Mouse (Mus musculus) R1 (cell line): ENCODE measurements around the gene Reck.

ENCODE experiments used
- DNase-seq: peaks from one replicate; pipeline ENCODE4 v3.0.0-alpha.2; 2018; ENCODE audit warnings: low read depth, low spot score

Reck gene

DNA sequence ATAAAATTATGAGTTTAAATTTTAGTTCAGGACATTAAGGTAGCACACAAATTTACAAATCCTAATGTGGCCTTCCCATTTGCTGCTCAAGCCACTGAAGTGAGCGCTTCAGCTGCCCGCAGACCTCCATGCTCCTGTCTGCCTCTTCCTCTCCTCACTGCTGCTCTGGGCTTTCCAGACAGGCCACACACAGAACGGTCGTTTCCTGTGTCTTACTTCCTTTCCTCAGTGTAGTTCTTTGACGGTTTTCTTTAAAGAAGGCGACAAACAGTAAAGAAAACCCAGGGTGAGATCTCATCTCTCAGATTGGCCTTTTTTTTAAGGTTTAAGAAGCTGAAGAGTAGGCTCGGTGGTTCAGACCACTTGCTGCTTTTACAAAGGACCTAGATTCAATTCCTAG is 28.4 kb downstream of the Reck start:
- no peak for DNase-seq

DNA sequence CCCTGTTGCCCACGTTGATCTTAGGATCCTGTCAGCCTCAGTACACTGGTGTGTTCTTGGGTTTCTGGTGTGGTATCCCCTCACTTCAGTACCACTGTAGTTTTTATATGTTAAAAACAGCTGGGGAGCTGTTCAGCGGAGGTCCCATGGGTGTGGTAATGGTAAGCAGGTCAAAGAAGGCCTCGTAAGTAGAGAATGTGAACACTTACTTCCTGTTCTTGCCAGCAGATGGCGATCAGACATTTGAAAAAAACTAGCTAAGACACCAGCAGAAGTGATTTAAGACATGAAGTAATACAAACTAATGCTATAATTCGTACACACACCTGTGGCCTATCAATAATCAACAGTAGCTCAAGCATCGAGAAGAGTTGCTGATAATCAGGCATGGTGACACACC is 31.1 kb downstream of the Reck start:
- peak; percentile 69 for DNase-seq

DNA sequence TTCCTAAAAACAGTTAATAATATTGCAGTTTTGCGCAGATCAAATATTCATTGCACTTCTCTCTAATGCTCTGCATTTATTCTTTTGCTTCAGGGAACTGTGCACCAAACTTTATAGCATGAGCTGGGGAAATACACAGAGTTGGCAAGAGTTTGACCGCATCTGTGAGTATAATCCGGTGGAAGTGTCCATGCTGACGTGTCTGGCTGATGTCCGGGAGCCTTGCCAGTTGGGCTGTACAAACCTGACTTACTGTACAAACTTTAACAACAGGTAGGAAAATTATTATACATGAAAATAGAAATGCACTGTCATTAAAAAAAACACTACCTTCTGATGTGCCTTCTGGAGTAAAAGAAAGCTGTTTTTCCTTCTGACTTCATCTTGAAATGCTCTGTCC is 42.9 kb downstream of the Reck start:
- DNase-seq, result no peak

DNA sequence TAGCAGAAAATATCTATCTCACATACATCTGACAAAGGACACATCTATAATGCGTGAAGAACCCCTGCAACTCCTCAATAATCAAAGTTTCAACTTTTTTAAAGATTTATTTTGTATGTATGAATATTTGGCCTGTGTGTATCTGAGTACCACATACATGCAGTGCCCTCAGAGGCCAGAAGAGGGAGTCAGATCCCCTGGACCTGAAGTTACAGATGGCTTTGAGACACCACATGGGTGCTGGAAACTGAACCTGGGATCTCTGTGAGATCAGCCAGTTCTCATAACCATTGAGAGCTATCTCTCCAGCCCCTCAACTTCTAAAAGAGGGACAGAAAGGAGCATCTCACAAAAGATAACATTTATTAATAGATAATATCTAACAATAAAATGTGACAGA is 45.3 kb downstream of the Reck start:
- DNase-seq, result peak; percentile 55

DNA sequence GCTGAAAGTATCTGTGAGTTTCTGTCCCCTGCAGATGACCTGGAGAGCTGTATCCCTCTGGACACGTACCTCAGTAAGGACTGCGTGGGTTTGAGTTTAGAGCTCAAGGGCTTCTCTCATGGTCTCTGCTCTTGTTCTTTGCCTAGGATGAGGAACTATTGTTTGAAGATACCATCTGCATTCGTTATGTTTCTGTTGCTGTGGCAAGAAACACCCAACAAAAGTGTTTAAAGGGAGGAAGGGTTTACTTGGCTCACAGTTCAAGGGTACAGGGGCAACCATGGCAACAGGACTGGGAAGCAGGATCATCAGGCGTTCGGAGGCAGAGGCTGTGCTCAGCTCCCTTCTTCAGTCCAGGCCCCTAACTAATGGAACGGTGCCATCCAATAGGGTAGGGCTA is 49.8 kb downstream of the Reck start:
- no peak for DNase-seq

DNA sequence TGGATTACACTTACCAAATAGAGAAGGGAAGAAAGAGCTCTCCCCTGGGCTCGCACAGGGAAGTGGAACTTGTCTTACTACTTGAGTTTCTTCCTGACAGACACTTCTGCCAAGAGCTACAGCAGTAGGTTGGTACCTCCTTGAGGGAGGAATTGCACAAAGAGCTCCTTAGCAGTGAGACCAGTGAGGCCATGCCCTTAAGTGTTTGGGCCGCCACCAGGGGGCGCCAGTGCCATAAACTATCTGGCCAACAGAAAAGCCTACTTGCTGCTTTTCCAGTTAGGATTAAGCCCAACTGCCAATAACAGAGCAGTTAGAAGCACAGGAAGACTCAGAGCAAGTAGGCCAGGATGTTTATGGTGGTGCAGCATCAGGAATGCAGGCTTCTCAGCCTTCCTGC is 50.4 kb downstream of the Reck start:
- peak; percentile 79 for DNase-seq

DNA sequence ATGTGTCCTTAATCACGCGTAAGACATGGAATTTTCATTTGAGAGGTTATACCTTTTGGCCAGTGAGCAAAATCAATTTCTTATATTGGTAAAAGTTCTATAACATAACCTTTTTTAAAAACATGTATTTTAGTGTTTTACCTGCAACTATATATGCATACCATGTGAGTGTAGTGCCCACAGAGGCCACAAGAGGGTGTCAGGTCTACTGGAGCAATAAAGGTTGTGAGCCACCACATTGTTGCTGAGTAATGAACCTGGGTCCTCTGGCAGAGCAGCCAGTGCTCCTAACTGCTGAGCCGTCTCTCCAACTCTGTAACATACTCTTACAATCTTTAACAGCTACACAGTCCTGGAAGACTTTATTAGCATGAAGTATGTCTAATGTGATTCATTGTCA is 52.5 kb downstream of the Reck start:
- peak; percentile 71 for DNase-seq

DNA sequence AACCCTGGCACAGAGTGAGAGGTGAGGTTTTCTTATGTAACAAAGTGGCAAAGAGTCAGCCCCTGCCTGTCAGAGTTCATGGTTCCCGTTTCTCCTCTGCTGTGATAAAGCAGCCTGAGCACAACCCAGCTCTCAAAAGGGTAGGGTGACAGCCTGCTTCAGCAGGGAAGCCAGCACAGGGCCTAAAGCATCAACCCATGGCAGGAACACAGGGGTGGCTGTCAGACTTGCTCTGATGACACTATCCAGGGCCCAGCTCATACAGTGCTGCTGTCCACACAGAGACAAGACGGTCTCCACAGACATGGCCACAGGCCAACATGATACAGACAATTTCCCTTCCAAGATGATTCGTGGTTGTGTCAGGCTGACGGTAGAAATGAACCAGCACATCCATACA is 56.5 kb downstream of the Reck start:
- DNase-seq, result no peak

DNA sequence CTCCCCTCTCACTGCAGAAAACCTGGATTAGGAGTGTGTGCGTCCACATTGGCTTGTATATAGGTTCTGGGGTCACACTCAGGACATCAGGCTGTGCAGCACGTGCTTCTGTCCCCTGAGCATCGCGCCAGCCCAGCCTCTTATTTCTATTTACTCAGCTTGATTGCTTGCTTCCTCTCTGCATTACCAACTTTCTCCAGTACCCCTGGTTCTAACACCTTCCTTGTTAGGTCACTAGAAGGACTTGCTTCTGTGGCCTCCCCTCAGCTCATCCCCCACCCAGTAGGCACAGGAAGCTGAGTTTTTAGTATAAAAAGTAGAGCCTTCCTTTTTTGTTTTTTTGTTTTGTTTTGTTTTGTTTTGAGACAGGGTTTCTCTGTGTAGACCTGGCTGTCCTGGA is 60.9 kb downstream of the Reck start:
- DNase-seq, result no peak

DNA sequence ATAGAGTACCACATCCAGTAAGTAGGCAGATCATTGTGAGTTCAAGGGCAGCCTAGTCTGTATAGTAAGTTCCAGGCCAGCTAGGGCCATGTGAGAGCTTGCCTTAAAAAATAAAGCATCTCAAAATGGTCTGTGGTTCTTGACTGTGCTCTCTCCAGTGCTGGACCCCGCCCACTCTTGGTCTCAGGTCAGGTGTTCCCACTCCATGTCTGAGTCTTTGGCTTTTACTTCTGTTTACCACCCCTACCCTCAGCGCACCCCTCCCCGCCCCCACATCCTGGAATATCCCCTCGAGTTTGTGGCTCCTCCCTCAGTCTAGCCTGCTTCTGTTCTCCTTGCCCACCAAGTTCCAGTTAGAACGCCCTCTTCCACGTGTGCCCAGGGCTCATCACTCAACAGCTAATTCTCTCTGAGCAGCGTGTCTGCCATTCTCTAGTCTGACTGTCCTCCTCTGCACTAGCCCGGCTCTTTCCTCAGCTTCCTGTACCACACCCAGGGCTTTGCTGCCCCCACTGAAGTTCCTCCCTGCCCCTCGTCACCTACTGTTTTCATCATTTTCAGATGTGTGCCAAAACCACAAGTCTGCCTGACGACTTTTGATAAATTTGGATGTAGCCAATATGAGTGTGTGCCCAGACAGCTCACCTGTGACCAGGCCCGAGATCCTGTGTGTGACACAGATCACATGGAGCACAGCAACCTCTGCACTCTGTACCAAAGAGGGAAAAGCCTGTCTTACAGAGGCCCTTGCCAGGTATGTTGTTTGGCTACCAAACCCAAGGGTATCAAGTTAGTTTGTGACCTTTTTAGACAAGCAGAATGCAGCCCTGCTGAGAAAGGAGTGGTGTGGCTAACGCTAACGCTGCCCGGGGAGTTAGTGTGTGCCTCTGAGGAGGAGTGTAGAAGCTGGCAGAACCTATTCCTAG is 61.7 kb downstream of the Reck start:
- no peak for DNase-seq

DNA sequence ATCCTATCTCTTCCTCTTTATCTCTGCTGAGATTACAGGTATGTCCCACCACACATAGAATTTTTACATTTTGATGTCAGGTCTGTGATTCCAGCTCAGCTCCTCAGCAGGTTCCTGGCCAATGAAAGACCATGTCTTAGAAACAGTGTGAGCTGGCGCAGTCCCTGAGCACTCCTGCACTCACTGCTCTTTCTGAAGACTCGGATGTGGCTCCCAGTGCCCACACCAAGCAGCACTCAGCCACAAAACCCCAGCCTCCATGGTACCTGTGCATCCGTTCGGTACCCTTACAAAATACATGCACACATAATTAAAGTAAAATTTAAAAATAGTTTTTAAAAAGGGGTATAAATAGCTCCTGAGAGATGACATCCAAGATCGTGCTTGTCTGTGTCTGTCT is 66.0 kb downstream of the Reck start:
- DNase-seq, result no peak

DNA sequence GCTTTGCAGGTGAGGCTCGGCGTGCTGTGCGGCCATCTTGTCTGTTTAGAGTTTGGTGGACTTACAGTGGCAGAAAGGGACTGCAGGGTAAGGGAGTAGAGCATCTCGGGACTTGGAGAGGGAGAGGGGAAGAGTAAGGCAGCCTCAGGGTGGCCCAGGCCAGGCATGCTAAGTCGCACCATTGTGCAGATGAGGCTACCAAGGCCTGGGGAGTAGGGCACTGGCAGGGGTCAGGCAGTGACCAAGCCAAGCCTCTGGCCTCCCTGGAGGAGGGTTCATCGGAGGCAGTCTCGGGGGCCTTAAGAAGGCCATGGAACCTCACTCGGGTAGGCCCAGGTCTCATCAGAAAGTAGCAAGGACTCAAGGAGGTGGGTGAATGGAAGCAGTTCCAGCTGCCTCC is 67.1 kb downstream of the Reck start:
- no peak for DNase-seq

DNA sequence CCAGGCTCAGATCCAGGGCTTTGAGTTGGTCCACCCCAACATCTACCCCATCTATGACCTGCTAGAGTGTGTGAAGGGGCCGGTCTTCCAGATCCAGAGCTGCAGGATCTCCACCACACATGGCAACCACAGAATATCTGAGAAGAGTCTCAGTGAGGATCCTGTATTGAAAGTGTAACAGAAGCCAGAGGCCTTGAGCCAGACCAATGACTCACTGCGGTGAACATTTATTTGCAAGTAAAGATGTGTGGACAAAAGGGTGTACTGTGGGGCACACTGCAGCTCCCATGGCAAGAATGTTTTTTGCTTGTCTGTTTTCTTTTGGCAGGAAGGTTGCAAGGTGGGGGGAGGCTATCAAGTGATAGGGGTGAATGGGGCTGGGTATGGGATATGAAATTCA is 72.2 kb downstream of the Reck start:
- DNase-seq, result no peak

DNA sequence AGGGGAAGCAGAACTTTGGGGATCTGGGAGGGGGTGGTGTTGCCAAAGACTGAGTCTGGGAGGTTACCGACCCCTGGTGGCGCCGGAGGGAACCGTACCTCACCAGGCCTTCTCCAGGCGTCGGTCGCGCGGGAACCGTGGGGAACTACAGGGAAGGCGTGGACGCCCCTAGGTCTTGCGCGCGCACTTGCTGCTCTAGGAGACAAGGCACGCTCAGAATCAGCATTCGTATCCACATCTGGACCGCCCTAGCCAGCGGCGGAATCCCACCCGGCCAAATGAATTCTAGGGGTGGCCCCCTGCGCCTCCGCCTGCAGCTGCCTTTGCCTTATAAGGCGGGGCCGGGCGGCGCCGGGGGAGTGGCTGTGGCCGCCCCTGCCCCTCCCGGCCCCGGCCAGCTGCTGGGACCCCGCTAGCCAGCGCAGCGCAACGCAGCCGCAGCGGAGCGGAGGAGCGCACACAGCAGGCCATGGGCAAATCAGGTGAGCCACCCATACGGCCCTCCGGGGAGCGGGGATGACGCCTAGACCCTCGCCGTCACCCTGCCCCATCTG is 82.0 kb downstream of the Reck start, which contains the start of gene Glipr2:
TSS of gene Glipr2 (plus strand) at position 110 of the 554 bp plus-strand sequence.
- DNase-seq, result peak; percentile 98

DNA sequence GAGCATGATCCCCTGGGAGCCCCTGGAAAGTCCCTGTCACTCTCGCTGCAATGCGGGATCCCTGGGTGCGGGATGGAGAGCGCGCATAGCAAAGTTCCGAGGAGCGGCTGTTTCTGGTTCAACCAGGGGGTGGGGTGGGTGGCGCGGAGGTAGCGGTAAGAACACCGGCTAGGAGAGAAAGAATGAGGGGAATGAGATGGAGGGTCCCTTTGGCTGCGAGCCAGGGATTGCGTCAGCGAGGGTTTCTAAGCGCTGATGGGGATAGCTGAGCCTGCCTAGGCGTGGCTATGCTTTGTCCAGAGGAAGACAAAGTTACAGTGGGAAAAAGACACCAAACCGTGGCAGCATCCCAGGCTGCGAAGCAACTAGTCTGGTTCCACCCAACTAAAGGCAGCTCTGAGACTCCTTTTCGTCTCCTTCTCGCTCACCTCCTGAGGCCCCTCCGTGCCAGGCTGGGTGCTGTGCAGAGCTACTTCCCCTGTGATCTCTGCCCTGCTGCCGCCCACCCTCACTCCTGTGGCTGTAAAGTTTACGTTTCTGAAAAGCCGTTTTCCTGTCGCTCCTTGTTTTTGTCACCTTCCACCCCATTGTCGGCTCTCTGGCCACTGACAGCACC is 82.6 kb downstream of the Reck start:
- peak; percentile 84 for DNase-seq

DNA sequence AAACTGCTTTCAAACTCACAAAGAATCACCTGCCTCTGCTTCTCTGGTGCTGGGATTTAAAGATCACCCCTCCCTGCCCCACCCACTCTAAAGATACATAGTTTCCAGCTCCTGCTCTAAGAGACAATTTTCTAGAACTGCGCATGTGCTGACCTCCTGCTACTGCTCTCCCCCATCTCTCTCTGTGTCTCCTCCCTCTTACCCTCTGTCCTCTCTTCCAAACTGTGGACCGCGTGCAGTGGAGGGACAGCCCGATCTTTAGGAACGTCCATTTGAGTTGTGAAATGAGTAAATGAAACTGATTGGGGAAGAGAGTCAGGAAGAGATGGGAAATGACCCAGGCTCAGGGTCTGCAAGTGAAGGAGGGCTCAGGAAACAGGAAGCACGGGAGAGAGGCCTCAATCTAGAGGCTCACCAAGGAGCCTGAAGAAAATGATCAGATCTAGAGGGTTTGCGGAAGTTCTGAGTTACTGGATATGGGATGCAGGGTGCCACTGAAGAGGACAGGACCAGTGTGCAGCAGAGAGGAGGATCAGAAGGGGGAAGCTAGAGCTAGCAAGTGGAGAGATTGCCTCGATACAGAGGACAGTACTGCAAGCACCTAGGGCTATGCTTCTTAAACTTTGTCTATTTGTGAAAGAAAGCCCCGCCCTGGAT is 84.3 kb downstream of the Reck start:
- no peak for DNase-seq

DNA sequence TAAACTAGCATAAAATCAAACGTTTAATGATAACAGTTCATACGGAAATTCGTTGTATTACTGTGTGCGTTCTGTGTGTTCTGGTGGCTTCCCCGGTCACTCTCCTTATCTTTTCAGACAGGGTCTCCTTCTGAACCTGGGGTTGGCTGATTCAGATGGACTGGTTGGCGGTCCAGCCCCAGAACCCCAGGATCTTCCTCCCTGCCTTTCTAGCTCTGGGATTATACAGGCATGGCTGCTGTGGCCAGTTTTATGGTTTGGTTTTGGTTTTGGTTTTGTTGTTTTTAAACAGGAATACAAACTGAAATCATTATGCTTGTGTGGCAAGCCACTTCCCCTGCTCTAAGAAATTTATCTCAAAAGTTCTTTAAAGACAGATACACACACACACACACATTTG is 84.9 kb downstream of the Reck start:
- no peak for DNase-seq

DNA sequence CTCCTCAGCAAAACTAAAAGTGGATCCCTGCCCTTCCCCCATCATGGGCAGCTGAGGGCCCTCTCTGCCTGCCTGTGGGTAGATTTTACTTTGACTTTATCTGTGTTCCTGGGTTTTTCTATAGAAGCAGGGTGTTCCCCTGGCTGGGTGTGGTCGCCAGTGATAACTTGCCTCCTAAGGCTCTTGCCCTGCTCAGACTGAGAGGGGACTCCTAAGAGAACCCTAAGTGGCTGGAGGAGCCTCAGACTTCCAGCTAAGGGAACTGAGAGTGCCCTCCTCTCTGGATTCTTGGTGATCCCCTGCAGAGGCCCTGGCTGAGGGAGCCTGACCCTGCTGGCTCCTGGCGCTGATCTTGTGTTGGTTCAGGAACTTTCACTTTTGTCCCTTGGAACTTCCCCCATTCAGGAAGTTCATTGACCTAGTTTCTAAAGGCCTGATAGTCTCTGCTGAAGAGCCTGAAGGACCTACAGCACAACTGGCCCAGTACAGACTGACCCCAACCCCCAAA is 89.0 kb downstream of the Reck start:
- no peak for DNase-seq

DNA sequence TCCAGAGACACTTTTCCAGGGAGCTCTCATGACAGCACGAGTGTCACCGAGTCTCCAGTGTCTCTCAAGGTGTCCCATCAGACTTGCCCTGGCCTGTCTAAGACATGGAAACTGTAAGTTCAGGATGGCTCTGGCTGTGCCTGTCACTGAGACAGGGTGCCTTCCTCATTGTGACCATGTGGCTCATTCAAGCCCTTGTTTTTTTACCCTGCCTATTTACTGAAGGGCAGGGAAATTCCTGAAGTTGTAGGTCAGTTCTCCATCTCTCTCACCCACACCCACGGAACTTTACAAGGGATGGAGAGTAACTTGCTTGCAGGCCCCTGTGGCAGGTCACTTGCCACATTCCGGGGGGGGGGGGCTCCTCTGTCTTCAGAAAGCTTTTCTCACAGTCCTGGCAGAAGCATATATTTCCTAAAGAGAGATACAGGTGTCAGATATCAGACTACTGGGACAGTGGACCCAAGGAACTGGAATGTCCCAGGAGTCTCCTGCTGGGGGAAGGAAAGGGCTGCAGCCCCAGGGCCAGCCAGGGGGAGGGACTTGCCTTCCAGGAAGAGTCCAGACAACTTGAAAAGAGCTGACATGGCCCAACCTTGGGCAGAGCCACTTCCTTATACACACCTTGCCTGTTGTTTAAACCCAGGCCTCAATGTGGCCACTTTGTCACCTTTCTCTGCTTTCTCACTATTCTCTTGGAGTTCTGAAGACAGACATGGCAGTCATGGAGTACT is 89.8 kb downstream of the Reck start:
- DNase-seq, result peak; percentile 45

DNA sequence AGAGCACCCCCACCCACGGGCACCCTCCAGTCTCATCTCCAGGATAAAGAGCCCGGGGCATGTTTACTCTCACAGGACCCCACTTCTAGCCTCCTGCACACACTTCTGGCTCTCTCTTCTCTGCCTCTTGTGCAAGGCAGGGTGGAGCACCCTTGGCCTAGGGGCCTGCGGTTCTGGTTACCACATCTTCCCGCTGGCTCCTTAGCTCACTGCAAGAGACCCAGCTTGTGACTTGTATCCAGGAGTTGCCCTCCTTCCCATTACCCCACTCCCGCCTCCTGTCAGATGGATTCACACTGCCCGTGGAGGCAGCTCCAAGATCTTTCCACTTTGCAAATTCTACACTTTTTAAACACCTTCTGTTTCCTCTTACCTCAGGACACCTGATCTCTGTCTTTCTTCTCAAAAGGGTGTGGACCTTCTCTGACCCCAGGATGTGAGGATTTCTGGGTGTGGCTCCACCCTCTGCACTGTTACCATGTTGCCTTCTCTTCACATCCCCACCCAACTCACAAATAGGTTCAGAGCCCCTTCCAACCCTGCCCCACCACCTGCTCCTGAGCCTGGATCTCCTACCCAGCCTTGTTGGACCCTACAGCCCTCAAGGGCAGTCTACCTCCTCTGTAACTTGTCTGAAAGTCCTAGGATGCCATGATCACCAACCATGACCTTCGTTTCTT is 90.7 kb downstream of the Reck start:
- DNase-seq, result peak; percentile 39

DNA sequence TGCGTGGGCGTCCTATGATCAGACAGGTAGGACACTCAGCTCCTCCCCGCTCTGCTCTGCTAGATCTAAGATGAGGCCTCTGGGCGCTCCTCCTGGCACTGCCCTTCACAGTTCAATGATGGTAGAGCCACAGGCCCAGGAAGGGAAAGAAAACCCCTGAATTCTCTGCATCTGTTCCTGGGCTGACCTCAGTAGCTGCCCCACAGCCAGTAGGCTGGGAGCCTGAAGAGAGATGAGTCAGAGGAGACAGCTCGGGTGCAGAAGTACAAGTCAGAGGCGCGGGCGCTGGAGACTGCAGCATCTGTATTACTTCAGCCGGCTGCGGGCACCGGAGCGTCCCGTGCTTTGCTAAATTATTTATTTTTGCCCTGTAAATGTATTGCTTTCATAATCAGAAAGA is 93.3 kb downstream of the Reck start:
- DNase-seq, result no peak
